Mouse (Mus musculus) activated CD4-positive, CD25-positive, alpha-beta regulatory T cell, adult 9 weeks (primary cell): ENCODE measurements around the gene AL732309.1. TPM values are rescaled to one million over a fixed set of nuclear protein-coding genes. Genes with fewer than 3 reads are reported as not detected.

ENCODE experiments used
- polyA plus RNA-seq: library from polyadenylated mRNA; unstranded; fragments of 100-300 nt; shearing (Covaris generic); gene quantifications from one replicate; pipeline ENCODE4 v1.2.1, GENCODE M21; 2017

The AL732309.1 gene
- polyA plus RNA-seq = 10.4 TPM

DNA sequence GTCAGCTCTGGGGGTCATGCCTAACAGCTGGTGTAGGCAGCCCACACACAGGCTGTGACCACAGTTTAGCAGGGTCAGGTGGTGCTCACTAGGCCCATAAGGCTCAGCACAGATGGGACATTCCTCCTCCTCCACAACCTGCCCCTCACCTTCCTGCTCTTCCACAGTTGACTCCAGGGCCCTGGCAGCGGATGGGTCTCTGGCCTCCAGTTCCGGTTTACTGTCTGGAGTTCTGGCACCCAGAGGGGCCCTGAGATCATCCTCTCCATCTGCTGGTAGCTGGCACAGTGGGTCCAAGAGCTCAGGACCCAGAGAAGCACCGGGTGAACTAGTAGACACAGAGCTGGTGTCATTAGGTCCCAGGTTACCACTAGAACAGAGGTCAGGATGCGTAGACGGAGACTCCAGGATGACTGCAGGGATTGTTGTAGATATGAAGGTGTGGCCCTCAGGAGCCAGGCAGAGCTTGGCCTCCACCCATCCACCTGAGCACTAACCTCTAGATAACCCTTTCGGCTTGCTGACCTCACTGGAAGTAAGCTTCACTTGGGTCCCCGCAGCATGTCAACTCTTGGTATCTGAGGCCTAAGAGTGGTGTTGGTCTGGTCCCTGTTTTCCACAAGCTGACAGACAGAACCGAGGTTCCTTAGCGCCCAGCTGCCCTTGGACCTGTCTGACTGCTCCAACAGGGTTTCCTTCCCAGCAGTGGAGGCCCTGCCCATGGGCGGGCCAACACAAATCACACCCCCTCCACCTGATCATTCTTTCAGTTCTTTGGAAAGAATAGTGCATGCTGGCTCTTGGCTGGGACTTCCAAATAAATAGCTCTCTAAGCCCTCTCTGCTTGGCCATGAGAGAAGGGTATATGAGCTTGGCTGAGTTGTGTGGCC is at the start of gene AL732309.1:
Gene AL732309.1, minus strand, starts transcription at position 681 of the 890 bp plus-strand sequence.

DNA sequence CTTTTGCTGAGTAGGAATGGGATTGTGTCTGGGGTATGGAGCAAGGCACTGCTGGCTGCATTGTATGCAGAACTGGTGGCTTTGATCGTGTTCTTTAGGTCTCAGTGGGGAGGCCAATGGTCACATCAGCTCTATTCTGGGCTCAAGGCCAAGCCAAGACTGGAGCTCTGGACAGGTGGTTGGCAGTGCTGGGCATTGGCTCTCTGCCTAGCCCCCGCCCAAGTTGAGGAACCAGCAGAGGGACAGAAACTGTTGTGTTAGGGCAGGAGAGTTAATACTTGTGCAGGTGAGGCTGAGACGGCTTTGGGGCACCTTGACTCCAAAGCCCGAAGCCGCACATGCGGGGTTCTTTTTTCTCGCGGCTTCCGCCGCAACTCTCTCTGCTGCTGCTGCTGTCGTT is 43.0 kb upstream of the AL732309.1 start, which contains the start of gene Lrrc26:
Gene Lrrc26, plus strand, starts transcription at position 265 of the 400 bp plus-strand sequence.

DNA sequence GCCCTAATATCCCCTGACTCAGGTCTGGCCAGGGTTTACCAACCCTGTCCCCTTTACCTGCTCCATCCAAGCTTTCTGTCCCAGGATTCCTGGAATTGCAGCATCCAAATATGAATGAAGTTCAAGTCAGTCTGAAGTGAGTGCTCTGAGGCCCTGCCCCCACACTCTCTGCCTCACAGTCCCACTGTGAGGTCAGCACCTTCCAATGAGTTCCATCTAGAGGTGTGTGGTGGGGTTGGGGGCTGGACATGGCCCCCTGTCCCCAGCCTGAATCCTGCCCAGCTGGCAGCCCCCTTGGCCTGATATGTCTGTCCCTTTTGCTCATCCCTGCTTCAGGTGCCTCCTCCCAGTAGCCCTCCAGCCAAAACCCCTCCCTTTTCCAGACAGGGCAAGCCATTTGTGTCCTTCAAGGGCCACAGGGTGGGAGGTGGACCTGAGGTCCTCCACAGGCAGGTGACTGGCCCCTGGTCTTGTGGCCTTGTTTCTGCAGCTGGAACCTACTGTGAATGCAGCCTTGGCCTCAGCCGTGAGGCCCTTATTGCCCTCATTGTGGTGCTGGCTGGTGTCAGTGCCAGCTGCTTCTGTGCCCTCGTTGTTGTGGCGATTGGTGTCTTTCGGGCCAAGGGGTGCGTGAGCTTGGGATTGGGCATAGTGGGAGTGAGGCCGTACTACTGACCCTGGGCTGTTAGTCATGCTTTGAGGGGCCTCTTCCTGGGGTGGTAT is 41.4 kb upstream of the AL732309.1 start, which contains the start of gene Tmem210:
Gene Tmem210, plus strand, starts transcription at position 219 of the 723 bp plus-strand sequence.

DNA sequence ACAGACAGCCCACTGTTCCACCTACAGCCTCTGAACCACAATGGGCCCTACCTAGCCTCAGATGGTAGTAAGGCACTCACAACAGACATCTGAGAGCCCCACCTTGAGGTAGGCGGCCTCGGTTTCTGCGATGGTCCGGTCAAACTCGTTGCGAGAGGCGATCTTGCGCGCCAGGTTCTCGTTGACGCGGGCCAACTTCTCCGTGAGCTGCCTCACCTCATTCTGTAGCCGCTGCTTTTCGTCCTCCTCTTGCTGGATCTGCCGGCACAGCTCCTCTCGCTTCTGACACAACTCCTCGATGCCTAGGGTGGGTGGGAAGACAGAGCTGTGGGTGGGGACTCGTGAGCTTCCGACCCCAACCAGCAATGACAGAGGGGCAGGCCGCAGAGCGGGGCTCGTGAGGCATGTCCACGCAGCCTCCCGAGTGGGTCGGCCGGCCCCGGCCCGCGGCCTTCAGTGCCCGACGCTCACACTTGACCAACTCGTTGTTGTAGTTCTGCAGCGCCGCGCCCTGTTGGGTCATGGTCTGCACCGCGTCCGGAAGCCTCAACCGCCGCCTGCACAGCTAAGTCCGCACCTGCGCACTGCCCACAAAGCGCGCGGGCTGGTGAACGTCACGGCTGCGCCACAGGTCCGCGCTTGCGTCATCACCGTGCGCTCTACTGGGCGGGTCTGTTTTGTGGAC is 25.3 kb upstream of the AL732309.1 start, which contains the start of the genes Ssna1 and Anapc2:
Gene Ssna1, minus strand, starts transcription at position 612 of the 685 bp plus-strand sequence.
Gene Anapc2, plus strand, starts transcription at position 652 of the 685 bp plus-strand sequence.

DNA sequence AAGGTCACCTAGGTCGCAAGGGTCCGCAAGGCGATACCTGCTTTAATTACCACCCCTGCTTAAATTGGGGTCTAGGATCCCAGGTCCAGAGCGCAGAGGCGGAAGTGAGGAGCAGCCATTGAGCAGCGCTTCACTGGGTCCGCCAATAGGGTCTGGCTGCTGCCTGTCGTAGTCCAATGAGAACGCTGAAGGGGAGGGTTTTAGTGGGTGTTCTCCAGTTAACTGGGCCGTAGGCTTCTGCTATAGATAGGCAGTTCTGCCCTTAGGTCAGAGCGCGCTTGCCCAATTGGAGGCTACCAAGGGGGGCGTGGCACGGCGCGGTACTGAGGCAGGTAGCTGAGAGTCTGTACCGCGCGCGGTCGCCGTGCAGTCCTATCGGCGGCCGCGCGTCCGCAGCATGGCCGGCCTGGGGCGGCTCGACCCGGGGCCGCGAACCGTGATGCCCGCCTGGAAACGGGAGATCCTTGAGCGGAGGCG is 15.7 kb upstream of the AL732309.1 start, which contains the start of gene Tprn:
Gene Tprn, plus strand, starts transcription at position 328 of the 477 bp plus-strand sequence.

DNA sequence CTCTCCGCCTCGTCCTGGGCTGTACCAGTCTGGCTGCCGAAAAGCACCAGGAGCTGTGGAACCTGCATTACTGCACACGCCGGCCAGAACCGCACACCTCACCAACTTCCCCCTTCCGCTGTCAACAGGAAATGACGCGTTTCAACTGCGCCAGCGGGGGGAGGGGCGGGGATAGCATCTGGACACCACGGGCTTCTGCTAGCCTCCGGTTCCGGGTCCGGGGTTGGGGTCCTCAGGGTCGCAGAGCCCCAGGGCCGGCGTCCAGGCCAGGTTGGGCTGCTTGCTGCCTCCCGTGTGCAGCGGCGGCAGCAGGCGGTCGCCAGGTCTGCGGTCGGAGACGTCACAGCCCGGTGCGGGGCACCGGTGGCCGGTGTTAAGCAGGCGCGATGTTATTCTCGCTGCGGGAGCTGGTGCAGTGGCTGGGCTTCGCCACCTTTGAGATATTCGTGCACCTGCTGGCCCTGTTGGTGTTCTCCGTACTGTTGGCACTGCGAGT is 8.7 kb upstream of the AL732309.1 start, which contains the start of gene Tmem203:
Gene Tmem203, plus strand, starts transcription at position 156 of the 496 bp plus-strand sequence.

DNA sequence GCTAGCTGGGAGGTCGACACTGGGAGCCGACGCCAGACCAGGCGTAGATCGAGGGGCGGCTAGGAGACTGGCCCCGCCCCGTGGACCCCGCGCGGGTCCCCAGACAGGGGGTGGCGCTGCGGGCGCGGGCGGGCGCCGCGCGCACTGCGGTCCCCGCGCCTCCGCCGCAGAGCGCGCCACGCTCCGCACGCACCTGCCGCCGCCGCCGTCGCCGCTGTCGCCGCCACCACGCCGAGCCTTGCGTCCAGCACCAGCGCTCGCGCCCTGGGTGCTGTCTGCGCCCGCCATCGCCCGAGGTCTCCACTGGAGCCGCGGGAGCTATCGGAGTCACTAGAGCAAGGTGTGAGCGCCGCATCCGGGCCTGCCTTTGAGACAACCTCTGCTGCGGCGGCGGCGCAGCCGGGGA is 4.6 kb downstream of the AL732309.1 start, which contains the start of the genes Rnf208 and Cysrt1:
Gene Rnf208, plus strand, starts transcription at position 155 of the 406 bp plus-strand sequence.
Gene Cysrt1, minus strand, starts transcription at position 352 of the 406 bp plus-strand sequence.

DNA sequence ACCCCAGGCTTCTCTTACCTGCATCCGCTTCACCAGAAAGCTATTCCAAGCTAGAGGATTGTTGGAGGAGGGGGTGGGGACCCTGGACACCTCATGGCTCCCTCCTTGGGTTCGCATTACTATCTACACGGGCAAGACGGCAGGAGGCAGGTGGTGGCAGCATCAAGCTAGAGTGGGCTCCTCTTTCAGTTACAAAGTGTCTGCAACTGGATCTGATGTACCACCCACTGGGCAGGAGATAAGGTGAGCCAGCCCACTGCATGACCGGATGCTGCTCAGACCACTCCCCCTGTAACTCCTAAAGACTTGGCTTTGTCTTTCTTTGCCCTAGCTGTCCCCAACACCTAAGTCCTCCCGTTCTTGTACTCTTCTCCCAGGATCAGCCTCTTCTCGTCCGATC is 10.0 kb downstream of the AL732309.1 start, which contains the start of gene Rnf224:
Gene Rnf224, minus strand, starts transcription at position 174 of the 400 bp plus-strand sequence.

DNA sequence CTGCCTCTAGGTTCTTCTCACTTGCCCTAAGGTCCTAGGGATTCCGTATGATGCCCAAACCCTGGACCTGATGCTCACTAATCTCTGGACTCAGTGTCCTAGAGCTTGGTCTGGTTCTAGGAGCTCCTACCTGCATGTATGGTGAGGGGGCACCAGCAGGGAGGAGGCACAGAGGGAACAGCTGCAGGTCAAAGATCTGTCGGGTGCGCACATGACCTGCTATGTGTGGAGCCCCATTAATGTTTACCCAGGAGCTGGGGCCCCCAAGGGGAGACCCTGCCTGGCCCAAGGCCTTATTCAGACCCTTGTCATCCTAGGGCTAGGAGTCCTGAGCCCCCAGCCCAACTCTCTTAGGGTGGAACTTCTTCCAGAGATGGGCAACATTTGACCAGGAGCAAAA is 12.6 kb downstream of the AL732309.1 start, which contains the start of gene Slc34a3:
Gene Slc34a3, minus strand, starts transcription at position 315 of the 400 bp plus-strand sequence.

DNA sequence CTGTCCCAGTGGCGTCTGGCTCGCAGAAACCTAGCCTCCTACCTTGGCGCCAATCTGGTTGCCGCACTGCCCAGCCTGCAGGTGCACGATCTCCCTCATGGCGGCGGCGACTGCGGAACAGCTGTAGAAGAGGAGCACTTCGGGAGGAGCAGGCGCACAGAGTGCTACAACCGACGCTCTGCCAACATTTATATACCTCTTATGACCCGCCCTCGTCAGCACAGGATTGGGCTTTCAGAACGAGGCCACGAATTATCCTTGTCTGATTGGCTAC is 22.2 kb downstream of the AL732309.1 start, which contains the start of gene Tubb4b:
Gene Tubb4b, minus strand, starts transcription at position 211 of the 274 bp plus-strand sequence.

DNA sequence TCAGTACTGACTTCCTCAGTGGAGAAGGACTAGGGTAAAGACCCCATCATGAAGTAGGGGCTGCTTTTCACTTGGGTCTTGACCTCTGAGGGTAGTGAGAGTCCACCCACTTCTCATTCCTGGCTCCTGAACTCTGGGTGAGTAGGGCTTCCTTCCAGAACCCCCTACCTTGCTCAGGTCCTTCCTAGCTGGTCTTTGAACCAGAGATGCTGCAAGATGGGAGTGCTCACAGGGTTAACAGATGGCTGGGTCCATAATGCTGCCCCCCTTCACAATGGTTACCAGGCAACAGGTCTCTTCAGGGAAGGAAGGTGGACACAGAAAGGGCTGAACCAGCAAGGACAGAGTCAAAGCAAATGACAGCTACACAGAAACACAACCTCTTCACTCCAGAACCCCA is 28.2 kb downstream of the AL732309.1 start, which contains the start of gene Fam166a:
Gene Fam166a, plus strand, starts transcription at position 301 of the 400 bp plus-strand sequence.

DNA sequence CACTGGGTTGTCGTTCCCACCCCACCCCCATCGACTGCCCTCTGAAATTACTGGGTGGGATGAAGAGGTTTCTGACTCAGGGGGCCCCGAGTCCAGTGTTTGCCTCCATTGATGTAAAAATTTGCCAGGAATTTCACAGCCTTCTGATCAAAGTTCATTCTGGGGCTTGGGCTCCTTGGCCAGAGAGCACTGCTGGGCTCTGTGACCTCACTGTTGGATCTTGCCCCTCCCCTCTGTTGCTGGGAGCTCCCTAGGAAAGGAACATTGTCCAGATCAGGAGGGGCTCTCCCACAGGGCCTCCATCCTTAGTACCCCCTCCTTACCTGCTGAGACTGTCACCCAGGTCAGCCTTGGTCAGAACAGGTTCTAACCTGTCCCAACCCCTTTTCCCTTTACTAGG is 32.2 kb downstream of the AL732309.1 start, which contains the start of gene Stpg3:
Gene Stpg3, minus strand, starts transcription at position 194 of the 400 bp plus-strand sequence.

DNA sequence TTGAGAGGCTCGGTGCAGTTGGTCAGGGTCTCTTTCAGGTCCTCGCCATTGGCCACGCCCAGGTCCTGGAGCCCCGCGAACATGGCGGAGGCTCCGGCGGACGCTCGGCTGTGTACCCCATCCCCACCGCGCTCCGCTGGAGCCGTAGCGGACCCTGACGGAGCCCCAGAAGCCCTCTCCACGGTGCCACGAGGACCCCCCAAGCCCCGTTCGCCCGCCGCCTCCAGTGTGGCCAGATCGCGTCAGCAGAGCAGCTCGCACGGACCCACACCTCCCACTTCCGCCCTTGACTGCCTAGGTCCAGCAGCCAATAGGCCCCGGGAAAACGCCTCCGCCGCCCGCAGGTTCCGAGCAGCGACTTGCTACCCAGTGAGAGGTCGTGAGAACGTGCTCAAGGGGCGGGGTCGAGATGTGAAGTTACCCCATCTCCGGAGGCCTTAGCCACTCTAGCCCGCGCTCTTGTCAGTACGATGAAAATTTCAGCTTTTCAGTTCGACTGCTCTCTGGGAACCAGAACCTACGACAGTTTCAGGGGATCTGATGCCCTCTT is 35.5 kb downstream of the AL732309.1 start, which contains the start of gene Nelfb:
Gene Nelfb, minus strand, starts transcription at position 369 of the 550 bp plus-strand sequence.

DNA sequence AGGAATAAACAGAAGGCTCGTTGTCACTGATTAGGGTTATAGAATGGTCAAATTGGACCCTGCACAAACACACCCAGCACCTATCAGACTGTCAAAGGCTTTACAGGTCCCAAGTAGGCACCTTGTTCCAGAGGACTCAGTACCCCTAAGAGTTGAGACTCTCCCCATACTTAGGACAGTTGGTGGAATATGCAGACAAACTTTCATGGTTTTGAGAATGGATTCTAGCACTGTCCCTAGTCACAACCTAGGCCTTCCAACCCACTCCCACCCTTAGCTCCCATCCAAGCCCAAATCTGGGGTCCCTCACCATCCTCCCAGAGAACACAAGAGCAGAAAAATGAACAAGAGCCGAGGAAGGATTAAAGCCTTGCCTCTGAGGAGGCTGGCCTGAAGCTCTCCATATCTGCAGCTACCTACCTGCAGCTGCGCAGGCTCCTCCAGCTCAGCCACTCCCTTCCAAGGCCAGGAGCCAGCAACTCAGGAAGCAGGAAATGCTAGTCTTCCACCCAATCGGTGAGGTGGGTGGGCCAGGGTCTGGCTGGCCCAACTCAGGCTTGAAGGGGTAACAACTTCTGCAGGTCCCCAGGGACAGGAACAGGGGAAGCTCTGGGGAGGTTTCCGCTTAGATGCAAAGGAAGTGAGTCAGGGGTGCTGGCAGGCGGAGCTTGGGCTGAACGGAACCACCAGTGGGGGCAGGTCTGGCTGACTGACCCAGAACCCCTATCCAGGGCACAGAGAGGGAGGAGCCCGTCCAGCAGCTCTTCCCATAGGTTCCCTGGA is 50.3 kb downstream of the AL732309.1 start, which contains the start of gene Tor4a:
Gene Tor4a, minus strand, starts transcription at position 715 of the 783 bp plus-strand sequence.

Other genes with a start within 250 kb of the AL732309.1 start
- 30.6 TPM for gene Nsmf, start 192.5 kb downstream of the AL732309.1 start, polyA plus RNA-seq
- gene Entpd8, start 166.6 kb downstream of the AL732309.1 start, polyA plus RNA-seq = 0.48 TPM
- gene Noxa1, start 151.7 kb downstream of the AL732309.1 start, polyA plus RNA-seq = 13.2 TPM
- gene Nrarp, start 66.1 kb downstream of the AL732309.1 start, polyA plus RNA-seq = not detected
- gene Tor4a, start 50.0 kb downstream of the AL732309.1 start, polyA plus RNA-seq = 153 TPM
- 167 TPM for gene Nelfb, start 35.4 kb downstream of the AL732309.1 start, polyA plus RNA-seq
- not detected for gene Stpg3, start 32.2 kb downstream of the AL732309.1 start, polyA plus RNA-seq
- gene Fam166a, start 28.1 kb downstream of the AL732309.1 start, polyA plus RNA-seq = not detected
- gene Tubb4b, start 22.2 kb downstream of the AL732309.1 start, polyA plus RNA-seq = 235 TPM
- gene Slc34a3, start 12.5 kb downstream of the AL732309.1 start, polyA plus RNA-seq = not detected
- not detected for gene Rnf224, start 10.1 kb downstream of the AL732309.1 start, polyA plus RNA-seq
- gene Rnf208, start 4.6 kb downstream of the AL732309.1 start, polyA plus RNA-seq = not detected
- gene Cysrt1, start 4.4 kb downstream of the AL732309.1 start, polyA plus RNA-seq = not detected
- 16.9 TPM for gene Tmem203, start 8.6 kb upstream of the AL732309.1 start, polyA plus RNA-seq
- gene Tprn, start 15.8 kb upstream of the AL732309.1 start, polyA plus RNA-seq = 3.8 TPM
- gene Ssna1, start 25.6 kb upstream of the AL732309.1 start, polyA plus RNA-seq = 144 TPM
- gene Anapc2, start 25.6 kb upstream of the AL732309.1 start, polyA plus RNA-seq = 106 TPM
- gene Tmem210, start 41.3 kb upstream of the AL732309.1 start, polyA plus RNA-seq = not detected
- not detected for gene Lrrc26, start 43.1 kb upstream of the AL732309.1 start, polyA plus RNA-seq
- 0.11 TPM for gene Grin1, start 72.3 kb upstream of the AL732309.1 start, polyA plus RNA-seq
- gene Man1b1, start 85.5 kb upstream of the AL732309.1 start, polyA plus RNA-seq = 24.2 TPM
- 25.1 TPM for gene Dpp7, start 109.5 kb upstream of the AL732309.1 start, polyA plus RNA-seq
- 19.7 TPM for gene Uap1l1, start 118.8 kb upstream of the AL732309.1 start, polyA plus RNA-seq
- 0.39 TPM for gene Sapcd2, start 125.5 kb upstream of the AL732309.1 start, polyA plus RNA-seq
- gene Entpd2, start 149.0 kb upstream of the AL732309.1 start, polyA plus RNA-seq = 0.56 TPM
- gene Npdc1, start 152.5 kb upstream of the AL732309.1 start, polyA plus RNA-seq = 3.4 TPM
- 11.3 TPM for gene Fut7, start 176.4 kb upstream of the AL732309.1 start, polyA plus RNA-seq
- 24.7 TPM for gene Abca2, start 181.8 kb upstream of the AL732309.1 start, polyA plus RNA-seq
- gene Clic3, start 210.0 kb upstream of the AL732309.1 start, polyA plus RNA-seq = 4.6 TPM
- gene Paxx, start 214.2 kb upstream of the AL732309.1 start, polyA plus RNA-seq = 96.1 TPM
- gene Ptgds, start 223.2 kb upstream of the AL732309.1 start, polyA plus RNA-seq = not detected
- gene Lcn12, start 247.0 kb upstream of the AL732309.1 start, polyA plus RNA-seq = not detected